Mouse (Mus musculus) retina, embryonic 14.5 days (tissue): ENCODE measurements around the gene Foxl2.
A peak's percentile ranks its signal among the peaks of the same experiment; 100 is the strongest.

Source experiments
- DNase-seq: peaks from one replicate; pipeline ENCODE4 v3.0.0-alpha.2; 2015; ENCODE audit warnings: low spot score

Foxl2 gene

DNA sequence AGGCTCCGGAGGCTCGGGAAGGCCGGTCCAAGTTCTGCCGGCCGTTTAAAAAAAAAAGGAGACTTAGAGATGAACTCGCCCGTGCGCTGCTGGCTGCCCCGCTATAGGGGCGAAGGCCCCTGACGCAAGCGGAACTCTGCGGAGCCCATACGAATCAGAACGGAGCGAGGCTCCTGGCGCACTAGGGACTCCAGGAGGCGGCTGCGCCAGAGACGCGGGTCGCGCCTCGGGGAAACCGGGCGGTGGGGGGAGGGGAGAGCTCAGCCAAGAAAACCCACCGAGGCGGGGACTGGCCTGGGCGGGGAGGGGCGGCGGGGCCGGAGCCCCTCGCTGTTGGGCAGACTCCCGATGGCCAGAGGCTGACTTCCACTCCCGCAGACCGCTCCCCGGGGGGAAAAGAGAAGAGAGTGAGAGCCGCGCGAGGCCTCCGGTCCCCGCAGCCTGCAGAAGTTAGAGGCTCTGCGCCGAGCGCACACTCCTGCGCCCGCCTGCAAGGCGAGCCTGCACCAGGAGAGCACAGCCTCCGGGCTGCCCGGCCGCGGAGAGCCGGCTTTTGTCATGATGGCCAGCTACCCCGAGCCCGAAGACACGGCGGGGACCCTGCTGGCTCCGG, at the start of gene Foxl2:
TSS of gene Foxl2 (plus strand) at position 186 of the 613 bp plus-strand sequence.
- peak; percentile 54 for DNase-seq

DNA sequence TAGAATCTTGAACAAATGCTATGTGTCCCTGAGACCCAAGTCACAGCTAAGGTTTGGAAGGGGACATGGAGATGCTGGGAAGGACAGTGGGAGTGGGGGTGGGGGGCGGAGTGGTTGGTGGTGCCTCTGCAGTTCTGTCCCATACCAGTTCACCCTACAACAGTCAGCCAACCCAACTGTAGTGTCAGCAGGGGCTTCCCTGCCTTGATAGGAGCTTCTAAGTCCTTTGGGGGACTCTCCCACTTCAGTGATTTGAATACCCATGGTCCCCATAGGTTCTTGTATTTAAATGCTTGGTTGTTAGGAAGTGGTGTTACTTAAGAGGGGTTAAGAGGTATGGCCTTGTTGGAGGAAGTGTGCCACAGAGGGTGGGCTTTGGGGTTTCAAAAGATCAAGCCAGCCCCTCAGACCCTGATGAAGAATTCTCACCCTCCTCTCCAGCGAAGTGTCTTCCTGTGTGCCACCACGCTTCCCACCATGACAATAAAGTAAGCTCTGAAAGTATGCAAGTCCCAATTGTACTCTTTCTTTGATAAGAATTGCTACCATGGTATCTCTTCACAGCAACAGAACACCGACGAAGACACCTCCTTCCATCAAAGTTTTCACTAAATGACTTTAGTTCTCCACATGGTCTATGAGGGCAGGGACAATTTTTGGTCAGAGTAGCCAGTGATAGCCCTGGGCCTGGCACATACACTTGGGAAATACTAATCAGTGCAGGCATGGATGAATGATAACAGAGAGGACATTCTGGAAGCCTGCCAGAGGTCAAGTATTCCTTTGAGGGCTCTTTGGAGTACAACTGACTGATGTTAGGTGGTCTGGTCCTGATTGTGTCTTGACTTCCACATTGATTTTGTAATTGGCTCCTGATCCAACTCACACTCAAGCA, 34.2 kb upstream of the Foxl2 start:
- no peak for DNase-seq

DNA sequence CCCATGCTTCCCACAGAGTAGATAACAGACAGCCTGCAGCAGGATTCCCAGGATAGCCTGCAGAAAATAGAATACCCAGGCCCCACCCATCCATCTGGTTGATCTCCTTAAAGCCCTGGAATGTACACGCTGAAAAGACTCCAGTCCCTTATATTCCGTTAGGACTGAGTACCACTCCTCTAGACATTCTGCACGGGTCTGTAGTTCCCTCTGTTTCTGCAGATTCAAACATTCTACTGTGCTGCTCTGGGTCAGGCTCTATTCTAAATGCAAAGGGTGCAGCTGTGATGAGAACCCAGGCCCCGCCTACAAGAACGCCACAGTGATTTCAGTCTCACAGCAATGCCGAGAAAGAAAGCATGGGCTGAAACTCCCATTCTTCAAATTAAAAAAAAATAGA, 32.0 kb upstream of the Foxl2 start:
- no peak for DNase-seq

DNA sequence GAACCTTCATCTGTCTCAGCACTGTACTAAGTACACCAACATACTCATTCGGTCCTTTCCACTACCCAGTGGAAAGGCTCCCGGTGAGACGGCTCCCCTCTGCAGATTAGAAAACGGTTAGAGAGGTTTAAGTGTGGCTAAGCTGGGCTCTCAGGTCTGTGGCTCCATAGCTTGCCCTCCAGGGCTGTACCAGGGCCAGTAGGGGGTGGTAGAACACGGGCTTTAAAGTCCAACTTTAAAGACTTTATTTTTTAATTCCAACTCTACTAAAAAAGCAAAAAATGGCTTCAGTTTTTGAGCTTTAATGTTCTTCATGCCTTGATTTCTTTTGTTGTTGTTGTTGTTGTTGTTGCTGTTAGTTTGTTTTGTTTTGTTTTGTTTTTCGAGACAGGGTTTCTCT, 30.9 kb upstream of the Foxl2 start:
- no peak for DNase-seq

DNA sequence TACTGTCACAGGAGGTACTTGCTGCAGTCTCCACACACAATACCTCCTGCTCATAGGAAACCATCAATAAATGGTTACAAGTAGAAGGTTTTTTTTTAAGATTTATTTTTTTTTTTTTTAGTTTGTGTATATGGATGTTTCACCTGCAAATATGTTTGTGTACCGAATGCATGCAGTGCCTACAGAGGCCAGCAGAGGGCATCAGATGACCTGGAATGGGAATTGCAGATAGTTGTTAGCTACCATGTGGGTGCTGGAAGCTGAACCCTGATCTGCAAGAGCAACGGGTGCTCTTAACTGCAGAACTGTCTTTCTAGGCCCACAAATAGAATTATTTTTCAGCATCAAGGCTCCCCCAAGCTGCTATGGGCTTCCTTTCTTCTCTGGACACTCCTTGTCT, 25.6 kb upstream of the Foxl2 start:
- DNase-seq, result no peak

DNA sequence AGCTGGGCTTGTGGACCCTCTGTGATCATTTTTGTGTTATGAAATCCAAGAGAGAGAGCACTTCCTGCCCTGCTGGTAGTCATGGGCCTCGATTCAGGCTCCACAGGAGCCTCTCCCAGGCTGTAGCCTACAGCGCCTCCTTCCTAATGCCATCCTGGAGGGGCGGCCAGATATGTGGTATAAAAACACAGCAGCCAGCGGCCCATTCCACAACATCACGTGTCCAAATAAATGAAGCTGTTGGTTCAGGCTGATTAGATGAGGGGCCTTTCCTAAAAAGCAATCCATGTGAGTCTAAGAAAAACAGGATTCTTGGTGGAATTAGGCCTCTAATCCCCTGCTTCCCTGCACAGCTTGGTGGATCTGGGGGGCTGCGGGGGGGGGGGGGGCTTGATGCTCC, 22.2 kb upstream of the Foxl2 start:
- no peak for DNase-seq

DNA sequence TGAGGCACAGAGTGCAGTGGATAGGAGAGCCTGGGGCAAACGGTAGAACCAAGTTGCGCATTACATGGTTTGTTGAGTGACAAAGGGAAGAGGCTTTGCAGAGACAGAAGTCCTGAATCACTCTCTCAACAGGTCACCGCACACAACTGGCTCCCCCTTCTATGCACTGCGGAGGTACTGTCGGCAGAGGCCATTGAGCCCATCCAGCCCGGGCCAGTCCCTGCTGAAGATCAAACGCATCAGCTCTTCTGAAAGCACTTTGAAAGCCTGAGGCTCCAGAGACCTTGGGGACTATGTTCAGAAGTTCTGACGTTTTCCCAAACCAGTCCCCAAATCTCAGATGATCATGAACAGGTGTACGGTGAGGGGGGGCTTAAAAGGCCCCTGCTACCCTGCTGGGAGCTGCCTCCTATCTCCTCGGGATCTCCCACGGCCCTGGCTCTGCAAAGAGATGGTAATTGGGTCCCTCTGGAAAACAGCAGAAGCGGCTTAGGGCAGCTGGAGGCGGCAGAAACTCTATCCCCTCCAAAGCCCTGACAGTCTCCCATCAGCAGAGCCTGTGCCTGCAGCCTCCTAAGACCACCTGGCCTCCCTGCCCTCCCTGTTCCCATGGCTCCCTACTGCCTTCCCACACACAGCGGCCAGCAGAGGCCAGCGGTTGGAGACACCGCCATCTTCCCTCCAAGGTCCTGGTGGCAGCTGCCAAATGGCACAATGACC, 19.7 kb upstream of the Foxl2 start:
- no peak for DNase-seq

DNA sequence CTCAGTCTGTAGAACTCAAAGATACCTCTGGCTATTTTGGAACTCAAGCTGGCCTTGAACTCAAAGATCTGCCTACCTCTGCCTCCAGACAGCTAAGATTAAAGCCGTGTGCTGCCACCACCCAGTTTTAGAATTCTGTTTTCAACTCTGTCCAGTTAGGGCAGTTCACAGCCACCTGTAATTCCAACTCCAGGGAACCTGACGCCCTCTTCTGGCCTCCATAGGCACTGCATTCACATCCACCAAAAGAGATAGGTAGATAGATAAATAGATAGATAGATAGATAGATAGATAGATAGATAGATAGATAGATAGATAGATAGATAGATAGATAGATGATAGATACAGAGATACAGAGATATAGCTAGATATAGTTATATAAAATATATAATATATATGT, 15.8 kb upstream of the Foxl2 start:
- DNase-seq, result peak; percentile 48

DNA sequence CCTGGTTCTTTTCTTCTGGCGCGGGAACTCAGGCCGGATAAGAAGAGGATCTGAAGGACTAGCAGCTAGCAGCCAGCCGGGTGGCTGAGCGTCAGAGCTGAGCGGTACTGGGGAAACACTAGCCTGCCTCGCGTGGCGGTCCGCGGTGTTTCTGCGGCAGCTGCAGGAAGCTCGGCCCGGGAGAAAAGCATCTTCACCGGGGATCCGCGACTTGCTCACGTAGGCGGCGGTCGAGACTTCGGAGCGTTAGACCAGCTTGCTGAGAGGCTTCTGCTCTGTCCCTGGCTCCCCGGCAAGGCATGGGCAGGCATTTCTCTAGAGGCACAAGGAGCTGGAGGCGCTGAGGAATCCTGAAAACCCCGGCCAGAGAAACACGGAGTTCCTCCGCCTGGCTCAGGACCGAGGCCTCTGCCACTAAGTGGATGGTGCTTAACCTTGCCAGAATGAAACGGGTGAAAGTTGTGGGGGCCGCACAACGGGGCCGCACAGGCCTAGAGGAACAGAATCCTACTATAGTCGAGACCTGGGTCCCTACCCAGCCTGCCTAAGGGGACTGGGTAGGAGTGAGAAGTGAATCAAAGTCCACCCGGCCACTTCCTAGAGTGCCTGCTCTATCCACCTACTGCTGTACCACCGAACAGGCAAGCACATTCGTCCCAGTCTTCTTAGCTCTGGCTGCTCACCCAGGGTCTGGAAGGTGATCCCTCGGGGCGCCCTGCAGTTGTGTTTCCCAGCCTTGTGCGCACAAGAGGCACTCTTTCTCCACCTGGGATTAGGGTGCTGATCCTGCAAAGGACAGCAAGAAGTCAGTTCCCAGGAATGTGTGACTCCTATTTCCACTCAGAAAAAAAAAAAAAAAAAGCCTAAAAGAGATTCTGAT, 2.7 kb upstream of the Foxl2 start:
- peak; percentile 60 for DNase-seq

DNA sequence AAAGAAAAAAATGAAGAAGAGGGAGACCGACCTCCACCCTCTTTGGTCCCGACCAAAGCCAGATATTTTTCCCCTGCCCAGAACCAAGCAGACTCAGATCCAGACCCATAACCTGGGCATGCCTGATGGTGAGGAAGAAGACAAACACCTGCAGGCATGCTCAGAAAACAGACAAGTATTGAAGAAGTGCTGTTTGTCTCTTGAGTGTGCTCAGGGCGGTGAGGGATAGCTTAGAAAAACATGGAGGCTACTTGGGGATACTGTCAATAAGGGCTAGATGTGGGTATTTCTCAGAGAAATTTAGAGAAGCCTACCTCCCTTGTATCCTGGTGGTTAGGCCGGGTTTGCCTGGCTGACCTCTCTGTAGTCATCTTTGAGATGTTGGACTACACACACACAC, 1.8 kb upstream of the Foxl2 start:
- no peak for DNase-seq

DNA sequence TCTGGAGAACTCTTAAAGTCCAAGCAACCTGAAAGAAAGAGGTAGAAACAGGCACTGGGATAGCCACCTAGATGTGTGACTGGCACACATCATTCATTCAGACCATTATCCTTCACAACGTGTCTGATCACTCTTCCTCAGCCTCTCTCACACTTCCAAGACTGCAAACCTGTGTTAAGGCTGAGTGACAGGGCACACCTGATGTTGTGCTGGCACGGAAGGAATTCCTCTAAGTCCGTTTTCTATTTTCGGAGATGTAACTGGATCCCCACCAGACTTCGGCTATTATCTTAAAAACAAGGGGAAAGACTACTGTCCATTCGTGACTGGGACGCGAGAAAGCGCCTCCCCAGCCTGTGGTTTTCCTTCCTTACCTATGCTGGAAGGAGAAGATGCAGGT, 1.3 kb upstream of the Foxl2 start:
- DNase-seq, result no peak

DNA sequence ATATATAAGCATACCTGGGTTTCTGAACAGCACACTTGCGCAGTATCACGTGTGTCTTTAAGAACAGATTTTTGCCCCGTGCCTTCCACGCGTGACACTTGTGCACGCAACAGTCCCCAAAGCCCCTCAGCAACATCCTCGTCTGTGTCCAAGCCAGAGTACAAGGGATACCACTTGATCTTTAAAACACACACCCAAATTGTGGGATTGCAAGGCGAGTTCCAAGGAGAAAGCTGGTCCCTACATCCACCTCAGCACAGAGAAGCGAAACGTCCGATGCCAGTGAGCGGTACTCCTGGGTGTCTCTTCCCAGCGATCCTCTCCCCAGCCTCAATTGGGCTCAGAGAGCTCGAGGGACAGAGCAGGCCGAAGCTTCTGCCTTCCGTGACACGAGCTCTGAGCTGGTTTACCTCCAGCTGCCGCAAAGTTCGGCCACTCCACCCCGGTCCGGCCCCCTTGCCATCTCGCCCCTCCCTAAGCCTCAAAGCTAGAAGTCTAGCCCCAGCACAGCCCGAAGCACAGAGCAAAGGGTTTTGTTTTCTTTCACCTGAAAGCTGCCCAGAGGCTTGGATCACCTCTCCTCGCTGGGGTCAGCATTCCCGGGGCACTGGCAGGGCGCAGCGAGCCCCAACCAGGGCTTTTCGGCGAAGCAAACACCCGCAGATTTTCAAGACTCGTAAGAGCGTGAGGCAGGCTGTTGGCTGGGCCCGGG, 541 bp upstream of the Foxl2 start:
- peak; percentile 46 for DNase-seq

DNA sequence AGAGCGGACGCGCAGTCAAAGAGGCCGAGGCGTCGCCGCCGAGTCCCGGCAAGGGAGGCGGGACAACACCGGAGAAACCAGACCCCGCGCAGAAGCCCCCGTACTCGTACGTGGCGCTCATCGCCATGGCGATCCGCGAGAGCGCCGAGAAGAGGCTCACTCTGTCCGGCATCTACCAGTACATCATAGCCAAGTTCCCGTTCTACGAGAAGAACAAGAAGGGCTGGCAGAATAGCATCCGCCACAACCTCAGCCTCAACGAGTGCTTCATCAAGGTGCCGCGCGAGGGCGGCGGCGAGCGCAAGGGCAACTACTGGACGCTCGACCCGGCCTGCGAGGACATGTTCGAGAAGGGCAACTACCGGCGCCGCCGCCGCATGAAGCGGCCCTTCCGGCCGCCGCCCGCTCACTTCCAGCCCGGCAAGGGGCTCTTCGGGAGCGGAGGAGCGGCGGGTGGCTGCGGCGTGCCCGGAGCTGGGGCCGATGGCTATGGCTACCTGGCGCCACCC, 682 bp downstream of the Foxl2 start:
- DNase-seq, result peak; percentile 54

DNA sequence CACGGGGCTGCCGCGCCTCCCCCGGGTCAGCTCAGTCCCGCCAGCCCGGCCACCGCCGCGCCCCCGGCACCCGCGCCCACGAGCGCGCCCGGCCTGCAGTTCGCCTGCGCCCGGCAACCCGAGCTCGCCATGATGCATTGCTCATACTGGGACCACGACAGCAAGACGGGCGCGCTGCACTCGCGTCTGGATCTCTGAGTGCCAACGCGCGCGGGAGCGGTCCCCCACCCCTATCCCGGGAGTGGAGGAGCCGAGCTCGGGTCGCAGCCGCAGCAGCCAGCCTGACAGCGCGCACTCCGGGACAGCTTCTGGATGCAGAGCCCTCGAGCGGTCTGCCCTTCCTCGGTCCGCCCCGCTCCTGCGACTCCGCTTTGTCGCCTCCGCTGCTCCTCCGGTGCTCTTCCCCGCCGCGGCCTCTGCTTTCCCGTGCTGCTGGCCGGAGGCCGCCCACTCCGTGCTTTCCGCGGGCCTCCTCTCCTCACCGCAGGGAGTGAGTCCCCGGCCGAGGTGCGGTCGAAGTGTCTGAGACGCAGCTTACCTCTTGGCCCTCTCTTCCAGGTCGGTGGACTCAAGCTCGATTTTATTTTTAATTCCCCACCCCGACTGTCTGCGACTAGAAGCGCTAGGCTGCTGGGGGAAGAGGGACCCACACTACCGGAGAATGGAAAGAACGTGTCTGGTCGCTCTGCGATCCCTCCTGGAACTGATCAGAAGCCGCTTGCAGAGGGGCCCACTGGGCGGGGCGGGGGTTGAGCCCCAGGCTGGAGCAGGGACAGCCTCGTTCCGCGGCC, 1.7 kb downstream of the Foxl2 start:
- peak; percentile 63 for DNase-seq

DNA sequence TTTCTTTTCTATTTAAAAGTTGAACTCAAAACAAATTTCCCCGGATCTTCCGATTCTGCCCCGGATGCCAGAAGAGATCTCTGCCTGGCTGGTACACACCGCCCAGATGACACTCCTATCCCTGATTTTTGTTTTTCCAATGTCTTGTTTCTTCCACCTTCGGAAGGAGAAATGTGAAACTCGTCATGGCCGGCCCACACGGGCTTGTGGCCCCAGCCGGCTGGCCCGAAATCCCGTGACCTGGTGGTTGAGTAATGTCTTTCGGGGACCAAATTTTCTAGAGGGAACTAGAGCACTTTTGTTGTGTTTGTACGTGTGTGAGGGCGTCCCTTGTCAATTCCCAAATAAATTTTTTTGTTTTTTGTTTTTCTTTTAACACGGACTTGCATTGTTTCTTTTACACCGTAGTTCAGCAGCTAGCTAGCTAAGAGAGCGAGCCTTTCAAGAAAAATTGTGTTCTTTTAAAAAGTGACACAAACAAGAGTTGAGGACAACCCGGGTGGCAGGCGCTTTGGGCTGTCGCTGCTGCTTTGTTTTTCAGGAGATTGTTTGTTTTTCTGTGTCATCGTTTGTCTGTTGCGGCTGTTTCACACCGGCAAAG, 2.8 kb downstream of the Foxl2 start:
- DNase-seq, result peak; percentile 52

DNA sequence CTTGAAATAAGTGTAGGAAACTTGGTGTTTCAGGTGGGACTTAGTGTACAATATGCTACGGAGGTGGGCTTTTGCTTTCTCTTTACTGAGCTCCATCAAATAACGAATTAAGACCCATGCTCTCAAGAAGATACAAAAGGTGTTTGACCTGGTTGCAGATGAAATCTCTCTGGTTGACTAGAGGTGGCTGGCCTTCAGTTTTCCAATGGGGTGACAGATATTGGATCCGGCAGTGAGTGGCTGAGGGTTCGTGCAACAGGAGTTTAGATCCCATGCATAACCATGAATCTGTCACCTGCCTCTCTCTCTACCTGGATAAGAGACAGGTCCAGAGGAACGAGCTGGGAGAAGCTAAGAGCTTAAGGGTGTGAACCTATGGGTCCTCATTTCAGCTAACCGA, 3.5 kb downstream of the Foxl2 start:
- no peak for DNase-seq

DNA sequence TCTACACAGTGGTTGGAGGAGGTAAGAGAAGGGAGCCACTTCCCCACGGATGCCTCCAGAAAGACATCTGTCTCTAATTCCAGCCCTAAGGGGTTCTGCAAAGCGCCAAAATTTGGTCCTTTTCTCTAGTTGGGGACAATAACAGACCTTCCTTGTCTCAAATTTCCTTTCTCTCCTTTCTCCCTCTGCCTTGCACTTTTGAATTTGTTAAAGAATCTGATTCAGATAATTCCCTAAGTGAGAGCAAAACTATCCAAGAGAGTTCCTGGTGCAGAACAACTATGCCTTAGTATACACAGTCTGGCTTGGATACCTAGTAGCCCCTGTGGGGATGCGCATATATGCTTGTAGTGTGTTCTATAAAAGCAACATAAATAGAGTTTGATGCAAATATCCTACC, 4.8 kb downstream of the Foxl2 start:
- no peak for DNase-seq

DNA sequence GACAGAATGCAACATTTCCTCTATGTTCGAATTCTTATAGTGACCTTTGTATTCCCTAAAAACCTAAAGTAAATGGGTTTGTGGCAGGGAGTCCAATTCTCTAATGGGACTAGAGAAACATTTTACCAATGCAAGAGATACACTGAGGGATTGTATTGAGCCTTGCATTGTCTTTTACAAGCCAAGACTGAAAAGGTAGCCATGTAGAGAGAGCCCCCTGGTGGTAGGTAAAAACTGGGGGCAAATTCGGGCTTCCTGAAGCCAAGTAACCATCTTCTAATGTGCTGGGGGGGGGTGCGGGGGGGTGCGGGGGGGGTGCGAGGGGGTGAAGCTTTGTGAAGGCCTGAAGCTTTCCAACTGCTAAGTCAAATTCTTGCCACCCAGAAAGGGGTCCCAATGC, 5.3 kb downstream of the Foxl2 start:
- no peak for DNase-seq

DNA sequence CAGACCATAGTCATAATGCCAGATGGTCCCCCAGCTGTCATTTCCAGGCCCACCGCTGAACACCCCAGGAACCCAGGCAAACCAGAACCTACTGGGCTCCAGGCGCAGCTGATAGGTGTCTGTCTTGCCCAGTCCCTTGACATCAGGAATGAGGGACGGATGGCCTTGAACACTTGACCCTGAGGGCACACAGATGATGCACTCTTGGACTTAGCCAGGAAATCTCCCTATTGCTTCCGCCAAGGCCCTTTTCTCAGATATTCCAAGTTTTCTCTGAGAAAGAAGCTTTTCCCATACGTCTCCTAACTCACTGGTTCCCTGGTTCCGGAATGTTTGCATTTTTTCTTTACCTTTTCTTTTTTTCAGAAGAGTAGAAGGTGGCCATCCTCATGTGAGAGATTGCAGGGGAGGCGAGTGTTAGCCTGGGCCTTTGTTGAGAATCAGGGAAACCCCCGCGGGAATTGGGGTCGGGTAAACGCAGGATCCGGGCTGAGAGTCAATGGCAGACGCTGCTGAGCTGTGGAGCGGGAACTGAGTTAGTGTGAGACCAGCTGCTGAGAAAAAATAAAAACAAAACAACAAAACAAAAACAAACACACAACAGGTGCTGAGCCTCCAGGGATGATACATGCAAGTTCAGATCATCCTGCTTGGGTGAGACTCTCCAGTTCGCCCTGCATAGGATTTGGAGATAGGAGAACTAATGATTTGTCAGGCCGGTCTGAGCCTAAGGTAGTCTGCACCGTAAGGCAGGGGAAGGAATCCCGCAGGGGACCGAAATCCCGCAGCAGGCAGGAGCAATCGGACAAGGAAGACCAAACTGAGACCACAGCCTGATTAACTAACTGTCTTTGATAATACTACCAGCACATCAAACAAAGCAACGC, 6.7 kb downstream of the Foxl2 start:
- no peak for DNase-seq
